Mouse (Mus musculus): ENCODE data around the gene Uox.

- TF ChIP-seq CTCF (IDR thresholded peaks at IDR 0.05; ENCODE audit: low read depth, low read length) (no peak), POLR2A (IDR thresholded peaks at IDR 0.05; ENCODE audit: extremely low read depth, insufficient read depth, low read length) (no peak)
These were observed 104.9 kb downstream of the Uox start for GRCm38 (mm10) chr3:146675101-146675500.
